Mouse (Mus musculus) kidney, adult 2 months (tissue): ENCODE measurements around the gene Slmap.

Experiments
- CTCF ChIP-seq: fragments of 200-500 bp; conservative IDR thresholded peaks from 2 replicates; pipeline ENCODE4 v1.5.1; 2011; ENCODE audit warnings: low read depth, mild to moderate bottlenecking, control low read depth, low read length, moderate library complexity, mixed read lengths; ENCODE audit not compliant: insufficient read depth, insufficient read length
- POLR2A ChIP-seq: fragments of 200-500 bp; IDR thresholded peaks from one replicate; pipeline ENCODE4 v1.6.1; 2011; ENCODE audit warnings: low read depth, low read length, control low read depth

GRCm38 (mm10) chr14:26437771-26438170 is 97.0 kb downstream of the Slmap start:
- no peak for TF ChIP-seq POLR2A
- no peak for TF ChIP-seq CTCF
